Mouse (Mus musculus) lung, embryonic 15.5 days (tissue): ENCODE data around the gene Rln3. TPM values are rescaled to one million over a fixed set of nuclear protein-coding genes. Genes with fewer than 3 reads are reported as not detected.
A peak's percentile ranks its signal among the peaks of the same experiment; 100 is the strongest.

Source experiments
- ATAC-seq: fragments of 200-750 bp; cut with Nextera tagmentation; 2 replicates; pipeline ENCODE4 v1.8.0; 2017; ENCODE audit warnings: moderate number of reproducible peaks, borderline replicate concordance; ENCODE audit not compliant: low FRiP score, low TSS enrichment; ENCODE audit errors: extremely low read depth
- H3K27ac ChIP-seq: fragments of 300-500 bp; sonication (generic); 2 replicates; pipeline ENCODE4 v1.5.1; 2015; ENCODE audit warnings: moderate library complexity, mild to moderate bottlenecking, inconsistent platforms
- H3K27me3 ChIP-seq: fragments of 300-500 bp; sonication (generic); 2 replicates; pipeline ENCODE4 v1.6.1; 2015; ENCODE audit warnings: inconsistent platforms
- H3K36me3 ChIP-seq: fragments of 300-500 bp; sonication (generic); 2 replicates; pipeline ENCODE4 v1.6.1; 2015; ENCODE audit warnings: inconsistent platforms
- H3K4me1 ChIP-seq: fragments of 300-500 bp; sonication (generic); 2 replicates; pipeline ENCODE4 v1.6.1; 2015; ENCODE audit warnings: inconsistent platforms
- H3K4me2 ChIP-seq: fragments of 300-500 bp; sonication (generic); 2 replicates; pipeline ENCODE4 v1.6.1; 2015; ENCODE audit warnings: inconsistent platforms, mild to moderate bottlenecking, moderate library complexity
- H3K4me3 ChIP-seq: fragments of 300-500 bp; sonication (generic); 2 replicates; pipeline ENCODE4 v1.5.1; 2015; ENCODE audit warnings: mild to moderate bottlenecking, inconsistent platforms
- H3K9ac ChIP-seq: fragments of 300-500 bp; sonication (generic); 2 replicates; pipeline ENCODE4 v1.6.1; 2015; ENCODE audit warnings: inconsistent platforms
- H3K9me3 ChIP-seq: fragments of 300-500 bp; sonication (generic); 2 replicates; pipeline ENCODE4 v1.6.1; 2016; ENCODE audit warnings: inconsistent platforms
- WGBS: fragments of 180-500 bp; shearing (Covaris S2); methylation state at CpG from one replicate; pipeline ENCODE4 v1.1.7; 2015; 5-methylcytosine and 5-hydroxymethylcytosine counted together
- polyA plus RNA-seq: library from polyadenylated mRNA; unstranded; fragments of >200 nt; fragmentation: Nextera tagmentation; extraction: Ambion mirVana; gene quantifications from 2 replicates; pipeline ENCODE4 v1.2.1, GENCODE M21; 2015

Gene Rln3
- polyA plus RNA-seq, 1 experiment from 2014 or later: not detected

DNA sequence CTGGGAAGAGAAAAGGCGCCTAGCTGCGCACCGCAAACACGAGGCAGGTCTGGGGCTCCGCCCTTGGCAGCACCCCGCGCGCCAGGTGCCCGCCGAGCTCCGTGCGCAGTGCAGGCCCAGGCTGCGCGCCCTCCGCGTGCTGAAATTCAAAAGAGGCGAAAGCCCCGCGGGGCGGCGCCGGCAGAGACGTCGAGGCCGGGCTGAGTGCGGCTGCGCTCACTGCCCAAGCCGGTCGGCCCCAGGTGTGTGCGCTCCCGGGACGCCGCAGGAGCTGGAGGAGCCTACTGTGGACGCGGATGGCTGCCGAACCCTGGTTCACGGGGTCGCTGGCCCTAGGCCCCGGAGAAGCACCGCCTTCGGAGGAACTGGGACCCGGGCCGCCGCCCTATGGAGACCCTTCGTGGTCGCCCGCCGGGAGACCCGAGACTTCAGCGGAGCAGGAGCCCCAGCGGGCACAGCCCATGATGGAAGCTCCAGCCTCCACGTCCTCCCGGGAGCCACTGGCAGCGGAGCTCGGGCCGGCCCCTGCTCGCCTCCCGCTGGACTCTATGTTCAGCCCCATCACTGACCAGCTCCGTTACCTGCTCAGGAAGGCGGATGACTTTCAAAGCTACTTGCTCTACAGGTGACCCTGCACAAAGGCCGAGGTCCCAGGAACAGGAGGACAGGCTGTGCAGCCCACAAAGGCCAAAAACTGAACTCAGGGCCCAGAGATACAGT, 43.4 kb downstream of the Rln3 start, which contains the start of gene 1700067K01Rik:
Gene 1700067K01Rik (plus strand): TSS at position 222 of the 720 bp plus-strand sequence.
- no peak within 1 kb of the TSS for H3K9ac ChIP-seq

DNA sequence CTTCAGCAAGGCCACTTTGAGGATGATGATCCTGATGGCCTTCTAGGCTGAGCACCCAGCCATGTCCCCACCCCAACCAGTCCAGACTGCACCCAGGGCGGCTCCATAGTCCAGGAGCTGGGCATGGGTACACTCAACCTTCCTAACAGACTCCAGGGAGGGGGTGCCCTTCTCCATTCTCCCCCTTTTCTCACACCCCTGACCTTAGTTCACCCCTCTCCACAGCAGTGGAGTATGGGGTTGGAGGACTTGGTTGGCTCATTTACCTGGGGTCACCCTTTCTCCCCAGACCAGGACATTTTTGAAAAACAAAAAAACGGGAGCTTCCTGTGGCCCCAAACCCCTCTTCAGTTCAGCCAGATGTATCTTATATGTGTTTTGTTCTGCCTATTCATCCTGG, 45.0 kb downstream of the Rln3 start:
- 87% methylated on average over 2 of the region's 2 CpGs for WGBS
- no peaks in the 10 kb centered on the region for H3K9me3 ChIP-seq
- H3K4me2 ChIP-seq: peak overlapping the region; percentile 94; the same call in 1 of the 2 replicates
- H3K4me1 ChIP-seq: peaks cover 49% of the 10 kb centered on the region
- H3K9ac ChIP-seq: no peak overlapping the region
- peaks cover 29% of the 10 kb centered on the region for H3K36me3 ChIP-seq
- peak overlapping the region; percentile 82; the same call in 1 of the 2 replicates for H3K4me3 ChIP-seq
- no peak overlapping the region for H3K27ac ChIP-seq
- no peak for ATAC-seq
- H3K27me3 ChIP-seq: no peaks in the 10 kb centered on the region

More for the DNA sequence above, 43.4 kb downstream of the Rln3 start, which contains the start of gene 1700067K01Rik:
- peak within 1 kb of the TSS; percentile 4; the same call in 1 of the 2 replicates for H3K27ac ChIP-seq
- peaks cover 25% of the 10 kb centered on the region for H3K36me3 ChIP-seq
- H3K4me2 ChIP-seq: peak within 1 kb of the TSS; percentile 37
- H3K9me3 ChIP-seq: no peaks in the 10 kb centered on the region
- no peak for ATAC-seq
- 0 out of 2 replicates have a peak within 1 kb of the TSS, but pooled peaks have one; percentile 5 for H3K4me3 ChIP-seq
- 44% methylated on average over 61 of the region's 61 CpGs for WGBS
- H3K4me1 ChIP-seq: peaks cover 46% of the 10 kb centered on the region
- no peaks in the 10 kb centered on the region for H3K27me3 ChIP-seq

DNA sequence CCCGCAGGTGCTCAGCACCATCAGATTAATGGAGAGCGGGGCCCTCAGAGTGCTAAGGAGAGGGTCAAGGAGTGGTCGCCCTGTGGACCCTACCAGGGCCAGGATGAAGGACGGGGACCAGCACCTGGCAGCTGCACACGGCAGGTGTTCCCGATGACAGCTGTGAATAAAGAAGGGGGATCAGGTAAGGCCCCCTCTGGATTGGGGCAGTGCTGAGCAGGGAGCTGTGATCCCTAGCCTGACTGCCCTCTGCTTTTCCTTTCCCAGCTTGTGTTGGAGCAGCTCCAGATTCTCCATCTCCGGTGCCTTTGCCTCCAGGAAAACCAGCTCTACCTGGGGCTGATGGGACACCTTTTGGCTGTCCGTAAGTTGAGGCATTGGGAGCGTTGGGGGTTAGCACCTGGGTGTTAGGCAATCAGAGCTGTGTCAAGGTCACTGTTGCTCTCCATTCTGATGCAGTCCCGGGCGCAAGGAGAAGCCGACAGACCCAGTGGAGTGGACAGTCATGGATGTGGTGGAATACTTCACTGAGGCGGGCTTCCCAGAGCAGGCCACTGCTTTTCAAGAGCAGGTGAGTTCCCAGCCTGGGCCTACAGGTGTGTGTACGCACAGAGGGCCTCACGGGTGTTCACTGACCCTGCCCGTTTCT, 45.6 kb downstream of the Rln3 start:
- no peak for ATAC-seq
- WGBS: 57% methylated on average over 16 of the region's 16 CpGs
- peaks cover 35% of the 10 kb centered on the region for H3K36me3 ChIP-seq
- no peaks in the 10 kb centered on the region for H3K9me3 ChIP-seq
- peak overlapping the region; percentile 82 for H3K4me3 ChIP-seq
- peak overlapping the region; percentile 77 for H3K9ac ChIP-seq
- peak overlapping the region; percentile 87; the same call in 1 of the 2 replicates for H3K27ac ChIP-seq
- peaks cover 46% of the 10 kb centered on the region for H3K4me1 ChIP-seq
- peak overlapping the region; percentile 94 for H3K4me2 ChIP-seq
- no peaks in the 10 kb centered on the region for H3K27me3 ChIP-seq

DNA sequence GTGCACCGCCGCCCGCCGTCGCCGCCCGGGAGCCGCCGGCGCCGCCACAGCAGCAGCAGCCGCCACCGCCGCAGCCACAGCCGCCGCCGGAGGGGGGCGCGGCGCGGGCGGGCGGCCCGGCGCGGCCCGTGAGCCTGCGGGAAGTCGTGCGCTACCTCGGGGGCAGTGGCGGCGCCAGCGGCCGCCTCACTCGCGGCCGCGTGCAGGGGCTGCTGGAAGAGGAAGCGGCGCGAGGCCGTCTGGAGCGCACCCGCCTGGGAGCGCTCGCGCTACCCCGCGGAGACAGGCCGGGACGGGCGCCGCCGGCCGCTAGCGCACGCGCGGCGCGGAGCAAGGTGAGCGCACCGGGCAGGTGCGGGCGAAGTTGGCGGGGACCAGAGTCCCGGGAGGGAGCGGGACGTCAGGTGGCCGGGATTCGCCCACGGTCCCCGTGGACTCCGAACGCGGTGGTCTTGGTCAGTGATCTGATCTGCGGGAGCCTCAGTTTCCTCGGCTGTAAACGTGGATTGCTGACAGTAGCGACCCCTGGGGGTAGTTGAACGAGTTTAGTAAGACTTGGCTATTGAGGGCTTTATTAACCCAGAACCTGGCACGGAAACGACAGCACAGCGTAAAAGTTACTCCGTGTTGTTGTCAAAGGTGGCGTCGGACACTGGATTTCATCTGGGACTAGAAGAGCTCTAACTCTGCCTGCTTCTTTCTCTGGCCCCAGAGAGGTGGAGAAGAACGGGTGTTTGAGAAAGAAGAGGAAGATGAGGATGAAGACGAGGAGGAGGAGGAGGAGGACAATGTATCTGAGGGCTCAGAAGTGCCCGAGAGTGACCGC, 46.4 kb downstream of the Rln3 start:
- H3K36me3 ChIP-seq: peaks cover 39% of the 10 kb centered on the region
- peaks cover 39% of the 10 kb centered on the region for H3K4me1 ChIP-seq
- H3K27me3 ChIP-seq: no peaks in the 10 kb centered on the region
- no peaks in the 10 kb centered on the region for H3K9me3 ChIP-seq
- no peak; the same call in 1 of the 2 replicates for ATAC-seq
- H3K27ac ChIP-seq: peak overlapping the region; percentile 87
- under 1% methylated on average over 69 of the region's 92 CpGs for WGBS
- peak overlapping the region; percentile 77 for H3K9ac ChIP-seq
- H3K4me3 ChIP-seq: peak overlapping the region; percentile 82
- H3K4me2 ChIP-seq: peak overlapping the region; percentile 94

DNA sequence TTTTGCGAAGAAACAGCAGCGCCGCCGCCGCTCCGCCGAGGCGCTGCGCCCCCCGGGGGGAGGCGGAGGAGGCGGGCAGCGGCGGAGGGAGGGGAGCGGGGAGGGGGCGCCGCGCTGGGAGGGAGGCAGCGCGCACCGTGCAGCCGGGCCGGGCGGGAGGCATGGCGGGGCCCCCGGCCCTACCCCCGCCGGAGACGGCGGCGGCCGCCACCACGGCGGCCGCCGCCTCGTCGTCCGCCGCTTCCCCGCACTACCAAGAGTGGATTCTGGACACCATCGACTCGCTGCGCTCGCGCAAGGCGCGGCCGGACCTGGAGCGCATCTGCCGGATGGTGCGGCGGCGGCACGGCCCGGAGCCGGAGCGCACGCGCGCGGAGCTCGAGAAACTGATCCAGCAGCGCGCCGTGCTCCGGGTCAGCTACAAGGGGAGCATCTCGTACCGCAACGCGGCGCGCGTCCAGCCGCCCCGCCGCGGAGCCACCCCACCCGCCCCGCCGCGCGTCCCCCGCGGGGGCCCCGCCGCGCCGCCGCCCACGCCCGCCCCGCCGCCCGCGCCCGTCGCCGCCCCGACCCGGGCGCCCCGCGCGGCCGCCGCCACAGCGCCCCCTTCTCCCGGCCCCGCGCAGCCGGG, 47.2 kb downstream of the Rln3 start, which contains the start of gene Samd1:
Gene Samd1 (plus strand): TSS at position 162 of the 631 bp plus-strand sequence.
- ATAC-seq: no peak
- Histone ChIP-seq H3K36me3 (peaks cover 41% of the 10 kb centered on the region), H3K9ac (peak within 1 kb of the TSS; percentile 77), H3K27ac (peak within 1 kb of the TSS; percentile 95), H3K4me1 (peaks cover 37% of the 10 kb centered on the region), H3K4me2 (peak within 1 kb of the TSS; percentile 94), H3K9me3 (no peaks in the 10 kb centered on the region), H3K27me3 (no peaks in the 10 kb centered on the region), H3K4me3 (peak within 1 kb of the TSS; percentile 85)
- WGBS: 2% methylated on average over 58 of the region's 112 CpGs

DNA sequence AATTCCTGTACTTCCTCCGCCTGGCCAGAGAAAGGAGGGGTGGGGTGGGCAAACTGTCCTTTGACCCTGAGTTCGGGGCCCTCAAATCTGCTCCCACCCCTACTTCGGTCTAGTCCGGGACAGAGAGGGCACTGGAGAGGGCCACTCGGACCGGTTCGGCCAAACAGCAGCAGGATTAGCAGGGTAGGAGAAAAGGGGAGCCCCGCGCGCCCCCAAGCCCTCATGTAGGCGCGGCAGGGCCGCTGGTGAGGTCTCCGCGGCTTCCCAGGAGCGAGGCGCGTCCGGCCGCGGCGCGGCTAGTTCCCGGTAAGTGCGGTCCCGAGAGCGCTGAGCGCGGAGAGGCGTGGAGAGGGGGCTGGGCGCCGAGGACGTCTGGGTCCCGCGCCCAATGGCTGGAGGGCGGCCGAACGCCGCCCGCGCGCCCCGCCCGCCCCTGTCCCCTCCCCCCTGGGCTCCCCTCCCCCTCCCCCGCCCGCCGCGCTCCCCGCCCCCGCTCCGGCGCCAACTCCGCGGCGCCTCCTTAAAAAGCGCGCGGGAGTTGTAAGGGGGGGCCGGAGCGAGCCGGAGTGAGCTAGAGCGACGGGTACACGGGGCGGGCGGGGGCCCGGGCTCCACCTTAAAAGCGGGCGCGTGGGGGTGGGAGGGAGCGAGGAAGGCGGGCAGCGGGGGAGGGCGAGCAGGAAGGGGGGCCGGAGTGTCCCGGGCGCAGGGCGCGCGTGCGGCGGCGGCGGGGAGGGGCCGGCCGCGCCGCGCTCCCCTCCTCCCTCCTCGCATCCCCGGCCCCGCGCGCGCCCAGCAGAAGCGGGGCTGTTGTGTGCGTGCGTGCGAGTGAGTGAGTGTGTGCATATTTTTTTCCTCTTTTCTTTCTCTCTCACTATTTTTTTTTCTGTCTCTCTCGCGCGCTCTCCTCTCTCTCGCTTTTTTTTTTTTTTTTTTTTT, 48.0 kb downstream of the Rln3 start:
- H3K27ac ChIP-seq: peak overlapping the region; percentile 95
- H3K4me1 ChIP-seq: peaks cover 37% of the 10 kb centered on the region
- H3K4me2 ChIP-seq: peak overlapping the region; percentile 82
- H3K36me3 ChIP-seq: peaks cover 48% of the 10 kb centered on the region
- peak; percentile 89 for ATAC-seq
- H3K9me3 ChIP-seq: no peaks in the 10 kb centered on the region
- peak overlapping the region; percentile 70 for H3K9ac ChIP-seq
- no peaks in the 10 kb centered on the region for H3K27me3 ChIP-seq
- 0% methylated on average over 54 of the region's 103 CpGs for WGBS
- peak overlapping the region; percentile 85 for H3K4me3 ChIP-seq

DNA sequence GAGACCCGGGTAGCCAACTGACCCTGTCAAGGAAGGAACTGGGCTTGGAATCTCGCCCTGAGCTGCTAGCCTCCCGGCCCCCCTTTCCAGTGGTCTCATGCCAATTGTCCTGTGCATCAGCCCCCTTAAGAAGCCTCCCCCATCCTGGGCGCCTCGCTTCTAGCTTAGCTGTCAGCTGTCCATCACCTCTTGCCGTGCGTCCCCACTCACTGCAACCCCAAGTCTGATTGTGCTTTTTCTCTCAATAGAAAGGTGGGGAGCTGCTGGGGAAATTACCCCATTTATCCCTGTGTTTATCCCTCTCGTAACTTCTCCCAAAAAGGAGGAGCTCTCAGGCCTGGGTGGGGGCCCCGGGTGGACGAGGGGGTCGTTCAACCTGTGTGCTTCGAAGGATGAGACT, 48.8 kb downstream of the Rln3 start:
- Histone ChIP-seq H3K27me3 (no peaks in the 10 kb centered on the region), H3K27ac (peak overlapping the region; percentile 95), H3K4me1 (peaks cover 31% of the 10 kb centered on the region), H3K4me3 (peak overlapping the region; percentile 85), H3K9me3 (no peaks in the 10 kb centered on the region), H3K36me3 (peaks cover 50% of the 10 kb centered on the region), H3K9ac (0 out of 2 replicates have a peak overlapping the region, but pooled peaks have one; percentile 70), H3K4me2 (peak overlapping the region; percentile 82)
- no peak for ATAC-seq
- WGBS: 20% methylated on average over 12 of the region's 12 CpGs

DNA sequence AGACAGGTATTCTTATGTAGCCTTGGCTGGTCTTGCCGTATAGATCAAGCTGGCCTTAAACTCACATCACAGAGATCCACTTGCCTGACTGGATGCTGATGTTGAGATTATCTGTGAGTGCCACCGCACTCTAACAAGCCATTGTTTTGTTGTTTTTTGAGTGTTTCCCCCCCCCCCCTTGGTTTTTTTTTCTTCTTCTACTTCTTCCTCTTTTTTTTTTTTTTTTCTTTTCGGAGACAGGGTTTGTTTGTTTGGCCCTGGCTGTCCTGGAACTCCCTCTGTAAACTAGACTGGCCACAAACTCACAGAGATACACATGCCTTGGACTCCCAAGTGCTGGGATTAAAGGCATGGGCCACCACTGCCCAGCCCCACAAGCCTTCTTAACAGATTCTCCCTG, 50.8 kb downstream of the Rln3 start:
- Histone ChIP-seq H3K9ac (no peak overlapping the region), H3K4me3 (no peak overlapping the region), H3K4me1 (peaks cover 11% of the 10 kb centered on the region), H3K27me3 (no peaks in the 10 kb centered on the region), H3K36me3 (peaks cover 52% of the 10 kb centered on the region), H3K27ac (no peak overlapping the region), H3K4me2 (no peak overlapping the region), H3K9me3 (no peaks in the 10 kb centered on the region)
- no peak for ATAC-seq
- WGBS: 76% methylated on average over 3 of the region's 3 CpGs
